Mouse (Mus musculus): ENCODE results near the gene Prps1l1. TPM values are rescaled to one million over a fixed set of nuclear protein-coding genes. Genes with fewer than 3 reads are reported as not detected.

Gene Prps1l1
- total and polyA plus RNA-seq, 2 experiments from 2014 or later, result not detected

- no peak for TF ChIP-seq CTCF (IDR thresholded peaks at IDR 0.05)
- H3K36me3 ChIP-seq (ENCODE audit: insufficient read depth, low read length), result no peaks in the 10 kb centered on the region
- WGBS, result 82% methylated on average over 9 of the region's 9 CpGs
- ATAC-seq (ENCODE audit: low FRiP score), result no peak
- H3K4me2 ChIP-seq (ENCODE audit: low read depth, low read length, poor library complexity, severe bottlenecking), result no peak overlapping the region
- H3K27ac ChIP-seq (ENCODE audit: low read depth, low read length), result no peak overlapping the region
- no peaks in the 10 kb centered on the region for H3K27me3 ChIP-seq (ENCODE audit: insufficient read depth, low read length)
- H3K4me1 ChIP-seq (ENCODE audit: insufficient read depth, low read length), result no peaks in the 10 kb centered on the region
- no peak overlapping the region for H3K4me3 ChIP-seq (ENCODE audit: low read depth, low read length)
- no peaks in the 10 kb centered on the region for H3K9me3 ChIP-seq (ENCODE audit: low read length)
- no peak for DNase-seq (ENCODE audit: low spot score)
- no peak overlapping the region for H3K9ac ChIP-seq (replicated peaks; ENCODE audit: low read length, poor library complexity, severe bottlenecking)
These were observed 34.2 kb downstream of the Prps1l1 start for GRCm38 (mm10) chr12:35018679-35019237.

GRCm38 (mm10) chr12:35021285-35021684 is 36.7 kb downstream of the Prps1l1 start:
- WGBS, result 89% methylated on average over 9 of the region's 9 CpGs
- ATAC-seq (ENCODE audit: low FRiP score) (no peak), DNase-seq (ENCODE audit: low spot score) (no peak)
- H3K9ac ChIP-seq (replicated peaks; ENCODE audit: low read length, poor library complexity, severe bottlenecking), result no peak overlapping the region
- H3K36me3 ChIP-seq (ENCODE audit: insufficient read depth, low read length), result no peaks in the 10 kb centered on the region
- no peaks in the 10 kb centered on the region for H3K27me3 ChIP-seq (ENCODE audit: insufficient read depth, low read length)
- TF ChIP-seq CTCF (IDR thresholded peaks at IDR 0.05), result no peak
- H3K4me3 ChIP-seq (ENCODE audit: low read depth, low read length), result no peak overlapping the region
- no peak overlapping the region for H3K27ac ChIP-seq (ENCODE audit: low read depth, low read length)
- H3K4me2 ChIP-seq (ENCODE audit: low read depth, low read length, poor library complexity, severe bottlenecking), result no peak overlapping the region
- H3K9me3 ChIP-seq (ENCODE audit: low read length), result no peaks in the 10 kb centered on the region
- no peaks in the 10 kb centered on the region for H3K4me1 ChIP-seq (ENCODE audit: insufficient read depth, low read length)

- no peak overlapping the region for H3K4me2 ChIP-seq (ENCODE audit: low read depth, low read length, poor library complexity, severe bottlenecking)
- TF ChIP-seq CTCF (IDR thresholded peaks at IDR 0.05), result no peak
- no peaks in the 10 kb centered on the region for H3K36me3 ChIP-seq (ENCODE audit: insufficient read depth, low read length)
- H3K9ac ChIP-seq (replicated peaks; ENCODE audit: low read length, poor library complexity, severe bottlenecking), result no peak overlapping the region
- H3K4me1 ChIP-seq (ENCODE audit: insufficient read depth, low read length), result no peaks in the 10 kb centered on the region
- no peak overlapping the region for H3K27ac ChIP-seq (ENCODE audit: low read depth, low read length)
- H3K4me3 ChIP-seq (ENCODE audit: low read depth, low read length), result no peak overlapping the region
- no peak for ATAC-seq (ENCODE audit: low FRiP score)
- H3K27me3 ChIP-seq (ENCODE audit: insufficient read depth, low read length), result no peaks in the 10 kb centered on the region
- H3K9me3 ChIP-seq (ENCODE audit: low read length), result no peaks in the 10 kb centered on the region
- DNase-seq (ENCODE audit: low spot score), result no peak
- WGBS, result 54% methylated on average over 10 of the region's 10 CpGs
These were observed 37.5 kb downstream of the Prps1l1 start for GRCm38 (mm10) chr12:35022066-35022465.

- TF ChIP-seq CTCF (IDR thresholded peaks at IDR 0.05), result no peak
- H3K36me3 ChIP-seq (ENCODE audit: insufficient read depth, low read length), result no peaks in the 10 kb centered on the region
- H3K27ac ChIP-seq (ENCODE audit: low read depth, low read length), result no peak overlapping the region
- H3K9me3 ChIP-seq (ENCODE audit: low read length), result no peaks in the 10 kb centered on the region
- DNase-seq (ENCODE audit: low spot score) (no peak), ATAC-seq (ENCODE audit: low FRiP score) (no peak)
- no peak overlapping the region for H3K9ac ChIP-seq (replicated peaks; ENCODE audit: low read length, poor library complexity, severe bottlenecking)
- no peak overlapping the region for H3K4me2 ChIP-seq (ENCODE audit: low read depth, low read length, poor library complexity, severe bottlenecking)
- no peaks in the 10 kb centered on the region for H3K4me1 ChIP-seq (ENCODE audit: insufficient read depth, low read length)
- H3K27me3 ChIP-seq (ENCODE audit: insufficient read depth, low read length), result no peaks in the 10 kb centered on the region
- no peak overlapping the region for H3K4me3 ChIP-seq (ENCODE audit: low read depth, low read length)
- 72% methylated on average over 4 of the region's 4 CpGs for WGBS
These were observed 41.4 kb downstream of the Prps1l1 start for GRCm38 (mm10) chr12:35025916-35026432.

GRCm38 (mm10) chr12:35027533-35027932 is 43.0 kb downstream of the Prps1l1 start:
- no peak overlapping the region for H3K27ac ChIP-seq (ENCODE audit: low read depth, low read length)
- no peak for TF ChIP-seq CTCF (IDR thresholded peaks at IDR 0.05)
- ATAC-seq (ENCODE audit: low FRiP score) (no peak), DNase-seq (ENCODE audit: low spot score) (no peak)
- H3K9me3 ChIP-seq (ENCODE audit: low read length), result no peaks in the 10 kb centered on the region
- H3K4me2 ChIP-seq (ENCODE audit: low read depth, low read length, poor library complexity, severe bottlenecking), result no peak overlapping the region
- H3K27me3 ChIP-seq (ENCODE audit: insufficient read depth, low read length), result no peaks in the 10 kb centered on the region
- H3K4me3 ChIP-seq (ENCODE audit: low read depth, low read length), result no peak overlapping the region
- no peak overlapping the region for H3K9ac ChIP-seq (replicated peaks; ENCODE audit: low read length, poor library complexity, severe bottlenecking)
- no peaks in the 10 kb centered on the region for H3K4me1 ChIP-seq (ENCODE audit: insufficient read depth, low read length)
- WGBS, result 35% methylated on average over 1 of the region's 1 CpGs
- no peaks in the 10 kb centered on the region for H3K36me3 ChIP-seq (ENCODE audit: insufficient read depth, low read length)

Other genes with a start within 250 kb of the Prps1l1 start
- 15.6 and 18.1 TPM in 2 replicates for gene Hdac9, start 67.7 kb upstream of the Prps1l1 start, total RNA-seq (2014; rRNA removed)
- gene Hdac9, start 67.7 kb upstream of the Prps1l1 start, polyA plus RNA-seq (2015; fragmentation: Nextera tagmentation; extraction: Ambion mirVana), result 8.6 and 9.9 TPM in 2 replicates
- 22.0 and 27.3 TPM in 2 replicates for gene Snx13, start 62.4 kb downstream of the Prps1l1 start, total RNA-seq (2014; rRNA removed)
- 21.4 and 22.3 TPM in 2 replicates for gene Snx13, start 62.4 kb downstream of the Prps1l1 start, polyA plus RNA-seq (2015; fragmentation: Nextera tagmentation; extraction: Ambion mirVana)